Mouse (Mus musculus): Measurements from ENCODE around the gene Arhgef39. TPM values are rescaled to one million over a fixed set of nuclear protein-coding genes. Genes with fewer than 3 reads are reported as not detected.

The Arhgef39 gene
- polyA plus RNA-seq, 1 experiment, result 5.7 TPM

- Histone ChIP-seq H3K36me3 (ENCODE audit: control insufficient read depth, insufficient read depth) (peaks cover 41% of the 10 kb centered on the region), H3K4me3 (no peak overlapping the region), H3ac (ENCODE audit: control insufficient read depth, insufficient read length) (no peak overlapping the region), H3K4me2 (ENCODE audit: low read depth) (no peak overlapping the region), H3K27me3 (ENCODE audit: control insufficient read depth, insufficient read depth, insufficient read length) (no peaks in the 10 kb centered on the region), H3K79me2 (ENCODE audit: control insufficient read depth, insufficient read depth) (no peaks in the 10 kb centered on the region)
- peak; percentile 61 to 82 (median 68) for TF ChIP-seq MYOD1 (IDR thresholded peaks at IDR 0.05; ENCODE audit: control insufficient read depth in 1 of 3, insufficient read length in 2 of 3, low read depth in 2 of 3)
- TF ChIP-seq MYOG (IDR thresholded peaks at IDR 0.05; ENCODE audit: control insufficient read depth in 1 of 3, insufficient read depth in 1 of 3, insufficient read length in 2 of 3, low read depth in 2 of 3), result peak; percentile 56 to 72 (median 70)
- TF ChIP-seq POLR2AphosphoS2 (IDR thresholded peaks at IDR 0.05; ENCODE audit: insufficient read length, low read depth), result peak; percentile 73
- no peak for TF ChIP-seq CEBPB (IDR thresholded peaks at IDR 0.05; ENCODE audit: insufficient read depth, poor library complexity, severe bottlenecking)
These were observed 30.6 kb upstream of the Arhgef39 start for GRCm38 (mm10) chr4:43530081-43530501.

- TF ChIP-seq SRF (IDR thresholded peaks at IDR 0.05; ENCODE audit: control insufficient read depth, insufficient read length, low read depth) (no peak), MYOD1 (IDR thresholded peaks at IDR 0.05; ENCODE audit: control insufficient read depth in 1 of 3, insufficient read length in 2 of 3, low read depth in 2 of 3) (no peak), POLR2AphosphoS2 (IDR thresholded peaks at IDR 0.05; ENCODE audit: insufficient read length, low read depth) (no peak), MAX (IDR thresholded peaks at IDR 0.05; ENCODE audit: low read depth) (no peak), USF1 (IDR thresholded peaks at IDR 0.05; ENCODE audit: low read depth) (no peak), CEBPB (IDR thresholded peaks at IDR 0.05; ENCODE audit: insufficient read depth, poor library complexity, severe bottlenecking) (no peak), TCF12 (IDR thresholded peaks at IDR 0.05; ENCODE audit: insufficient read depth, poor library complexity, severe bottlenecking) (no peak), MYOG (IDR thresholded peaks at IDR 0.05; ENCODE audit: control insufficient read depth in 1 of 3, insufficient read depth in 1 of 3, insufficient read length in 2 of 3, low read depth in 2 of 3) (no peak), POLR2A (IDR thresholded peaks at IDR 0.05; ENCODE audit: insufficient read length, low read depth) (no peak), REST (IDR thresholded peaks at IDR 0.05; ENCODE audit: insufficient read depth, insufficient read length) (no peak), TCF3 (IDR thresholded peaks at IDR 0.05; ENCODE audit: insufficient read length, low read depth) (no peak), E2F4 (IDR thresholded peaks at IDR 0.05; ENCODE audit: insufficient read depth) (no peak)
- Histone ChIP-seq H3K36me3 (ENCODE audit: control insufficient read depth, insufficient read depth) (peaks cover 25% of the 10 kb centered on the region), H3ac (ENCODE audit: control insufficient read depth, insufficient read length) (no peak overlapping the region), H3K4me3 (no peak overlapping the region), H3K4me2 (ENCODE audit: low read depth) (no peak overlapping the region), H3K79me2 (ENCODE audit: control insufficient read depth, insufficient read depth) (no peaks in the 10 kb centered on the region), H3K27me3 (ENCODE audit: control insufficient read depth, insufficient read depth, insufficient read length) (no peaks in the 10 kb centered on the region)
These were observed 29.0 kb upstream of the Arhgef39 start for GRCm38 (mm10) chr4:43528487-43528886.

DNA sequence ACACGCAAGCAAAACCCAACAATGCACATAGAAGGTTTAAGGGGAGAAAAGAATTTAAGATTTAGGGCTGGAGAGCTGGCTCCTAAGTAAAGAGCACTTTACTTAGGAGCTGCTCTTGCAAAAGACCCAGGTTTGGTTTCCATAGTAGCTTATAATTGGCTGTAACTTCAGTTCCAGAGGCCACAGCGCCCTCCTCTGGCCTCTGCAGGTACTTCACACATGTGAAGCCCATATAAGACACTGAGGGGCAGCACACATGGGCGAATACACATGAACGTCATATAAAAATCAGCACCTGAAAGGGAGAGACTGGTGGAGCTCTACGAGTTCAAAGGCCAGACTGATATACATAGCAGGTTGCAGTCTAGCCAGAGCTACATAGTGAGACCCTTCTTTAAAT, 28.4 kb upstream of the Arhgef39 start:
- TF ChIP-seq POLR2A (IDR thresholded peaks at IDR 0.05; ENCODE audit: insufficient read length, low read depth), result no peak
- no peak for TF ChIP-seq USF1 (IDR thresholded peaks at IDR 0.05; ENCODE audit: low read depth)
- TF ChIP-seq MYOD1 (IDR thresholded peaks at IDR 0.05; ENCODE audit: control insufficient read depth in 1 of 3, insufficient read length in 2 of 3, low read depth in 2 of 3), result no peak
- TF ChIP-seq CEBPB (IDR thresholded peaks at IDR 0.05; ENCODE audit: insufficient read depth, poor library complexity, severe bottlenecking), result no peak
- TF ChIP-seq MAX (IDR thresholded peaks at IDR 0.05; ENCODE audit: low read depth), result no peak
- no peak for TF ChIP-seq SRF (IDR thresholded peaks at IDR 0.05; ENCODE audit: control insufficient read depth, insufficient read length, low read depth)
- TF ChIP-seq TCF3 (IDR thresholded peaks at IDR 0.05; ENCODE audit: insufficient read length, low read depth), result no peak
- no peak for TF ChIP-seq TCF12 (IDR thresholded peaks at IDR 0.05; ENCODE audit: insufficient read depth, poor library complexity, severe bottlenecking)
- no peak for TF ChIP-seq E2F4 (IDR thresholded peaks at IDR 0.05; ENCODE audit: insufficient read depth)
- TF ChIP-seq REST (IDR thresholded peaks at IDR 0.05; ENCODE audit: insufficient read depth, insufficient read length), result no peak
- no peak for TF ChIP-seq MYOG (IDR thresholded peaks at IDR 0.05; ENCODE audit: control insufficient read depth in 1 of 3, insufficient read depth in 1 of 3, insufficient read length in 2 of 3, low read depth in 2 of 3)
- no peak for TF ChIP-seq POLR2AphosphoS2 (IDR thresholded peaks at IDR 0.05; ENCODE audit: insufficient read length, low read depth)
- H3K79me2 ChIP-seq (ENCODE audit: control insufficient read depth, insufficient read depth), result no peaks in the 10 kb centered on the region
- H3K36me3 ChIP-seq (ENCODE audit: control insufficient read depth, insufficient read depth), result peaks cover 20% of the 10 kb centered on the region
- no peak overlapping the region for H3ac ChIP-seq (ENCODE audit: control insufficient read depth, insufficient read length)
- no peak overlapping the region for H3K4me2 ChIP-seq (ENCODE audit: low read depth)
- no peak overlapping the region for H3K4me3 ChIP-seq
- no peaks in the 10 kb centered on the region for H3K27me3 ChIP-seq (ENCODE audit: control insufficient read depth, insufficient read depth, insufficient read length)

- TF ChIP-seq TCF12 (IDR thresholded peaks at IDR 0.05; ENCODE audit: insufficient read depth, poor library complexity, severe bottlenecking), result no peak
- TF ChIP-seq TCF3 (IDR thresholded peaks at IDR 0.05; ENCODE audit: insufficient read length, low read depth), result no peak
- TF ChIP-seq USF1 (IDR thresholded peaks at IDR 0.05; ENCODE audit: low read depth), result no peak
- no peak for TF ChIP-seq E2F4 (IDR thresholded peaks at IDR 0.05; ENCODE audit: insufficient read depth)
- peak; percentile 46 for TF ChIP-seq POLR2A (IDR thresholded peaks at IDR 0.05; ENCODE audit: insufficient read length, low read depth)
- TF ChIP-seq MAX (IDR thresholded peaks at IDR 0.05; ENCODE audit: low read depth), result no peak
- TF ChIP-seq CEBPB (IDR thresholded peaks at IDR 0.05; ENCODE audit: insufficient read depth, poor library complexity, severe bottlenecking), result no peak
- peak; percentile 46 for TF ChIP-seq POLR2AphosphoS2 (IDR thresholded peaks at IDR 0.05; ENCODE audit: insufficient read length, low read depth)
- no peak for TF ChIP-seq MYOG (IDR thresholded peaks at IDR 0.05; ENCODE audit: control insufficient read depth in 1 of 3, insufficient read depth in 1 of 3, insufficient read length in 2 of 3, low read depth in 2 of 3)
- TF ChIP-seq MYOD1 (IDR thresholded peaks at IDR 0.05; ENCODE audit: control insufficient read depth in 1 of 3, insufficient read length in 2 of 3, low read depth in 2 of 3), result peak in 1 of 3 experiments; percentile 20
- no peak for TF ChIP-seq REST (IDR thresholded peaks at IDR 0.05; ENCODE audit: insufficient read depth, insufficient read length)
- TF ChIP-seq SRF (IDR thresholded peaks at IDR 0.05; ENCODE audit: control insufficient read depth, insufficient read length, low read depth), result no peak
- H3K4me3 ChIP-seq, result peak overlapping the region; percentile 86
These were observed 20.5 kb upstream of the Arhgef39 start for GRCm38 (mm10) chr4:43519956-43520355.

More at GRCm38 (mm10) chr4:43519956-43520355, 20.5 kb upstream of the Arhgef39 start:
- H3K79me2 ChIP-seq (ENCODE audit: control insufficient read depth, insufficient read depth), result peaks cover 26% of the 10 kb centered on the region
- H3ac ChIP-seq (ENCODE audit: control insufficient read depth, insufficient read length), result no peak overlapping the region
- peak overlapping the region; percentile 90 for H3K4me2 ChIP-seq (ENCODE audit: low read depth)
- peaks cover 37% of the 10 kb centered on the region for H3K36me3 ChIP-seq (ENCODE audit: control insufficient read depth, insufficient read depth)
- no peaks in the 10 kb centered on the region for H3K27me3 ChIP-seq (ENCODE audit: control insufficient read depth, insufficient read depth, insufficient read length)

Data from myocyte (in vitro differentiated cells).